Mouse (Mus musculus) gastrocnemius, postnatal 4 days (tissue): ENCODE data around the gene Megf6. TPM values are rescaled to one million over a fixed set of nuclear protein-coding genes. Genes with fewer than 3 reads are reported as not detected.

Experiments used
- DNase-seq, 2 experiments: peaks; one replicate each; pipeline ENCODE4 v3.0.0; 2021 to 2022; ENCODE audit warnings: low spot score in 2 of 2, mixed read lengths in 2 of 2
- total RNA-seq, 2 experiments: library from RNA; stranded (reverse); gene quantifications; 2 replicates each; pipeline ENCODE4 v1.2.3; 2021

The Megf6 gene
- total RNA-seq, 2 experiments from 2014 or later: 11.3 to 11.6 TPM

- DNase-seq: peak in 1 of 2 experiments; percentile 45
Measured at GRCm38 (mm10) chr4:154247207-154248091, 76.9 kb downstream of the Megf6 start.

- no peak for DNase-seq
Measured at GRCm38 (mm10) chr4:154248092-154248805, 77.7 kb downstream of the Megf6 start.

GRCm38 (mm10) chr4:154249316-154249715, 78.8 kb downstream of the Megf6 start:
- no peak for DNase-seq

- no peak for DNase-seq
Measured at GRCm38 (mm10) chr4:154252537-154253255, 82.2 kb downstream of the Megf6 start.

- DNase-seq: no peak
Measured at GRCm38 (mm10) chr4:154260755-154261154, 90.2 kb downstream of the Megf6 start.

- DNase-seq: no peak
Measured at GRCm38 (mm10) chr4:154262071-154262470, 91.5 kb downstream of the Megf6 start.

- no peak for DNase-seq
Measured at GRCm38 (mm10) chr4:154267511-154267910, 97.0 kb downstream of the Megf6 start.

GRCm38 (mm10) chr4:154269520-154269919, 99.0 kb downstream of the Megf6 start:
- DNase-seq: no peak

- DNase-seq: peak in 1 of 2 experiments; percentile 50
Measured at GRCm38 (mm10) chr4:154273000-154273399, 102.5 kb downstream of the Megf6 start.

GRCm38 (mm10) chr4:154279481-154279880, 109.0 kb downstream of the Megf6 start:
- no peak for DNase-seq

- no peak for DNase-seq
Measured at GRCm38 (mm10) chr4:154283671-154284070, 113.1 kb downstream of the Megf6 start.

- no peak for DNase-seq
Measured at GRCm38 (mm10) chr4:154293735-154294201, 123.2 kb downstream of the Megf6 start.

GRCm38 (mm10) chr4:154294262-154294731, 123.8 kb downstream of the Megf6 start:
- DNase-seq: no peak

GRCm38 (mm10) chr4:154297761-154298160, 127.2 kb downstream of the Megf6 start:
- no peak for DNase-seq

GRCm38 (mm10) chr4:154299541-154300271, 129.2 kb downstream of the Megf6 start:
- no peak for DNase-seq

- peak in 1 of 2 experiments; percentile 37 for DNase-seq
Measured at GRCm38 (mm10) chr4:154301466-154301881, 130.9 kb downstream of the Megf6 start, which contains the start of gene Arhgef16. Gene Arhgef16 (minus strand): TSS chr4:154301676.

GRCm38 (mm10) chr4:154309131-154309530, 138.6 kb downstream of the Megf6 start:
- no peak for DNase-seq

- no peak for DNase-seq
Measured at GRCm38 (mm10) chr4:154310576-154311262, 140.2 kb downstream of the Megf6 start.

- no peak for DNase-seq
Measured at GRCm38 (mm10) chr4:154312143-154312812, 141.7 kb downstream of the Megf6 start.
